25 mouse cellular contexts compared by ENCODE assay signal in genomic region chr17:90430211-90430610, GRCm38 (mm10).
"Had no signal": no experiment of that assay in that cellular context is flagged by ENCODE, and none has a peak within 500 bp of the region (broad histone marks: within the 10 kb centered on the region; RNA-seq: fewer than 3 reads in every experiment).

No protein-coding gene starts in this region.

- H3K36me3 ChIP-seq: embryonic facial prominence, embryonic 10.5 days; embryonic facial prominence, embryonic 12.5 days; embryonic facial prominence, embryonic 13.5 days; embryonic facial prominence, embryonic 15.5 days; forebrain, embryonic 10.5 days; forebrain, embryonic 12.5 days; forebrain, embryonic 15.5 days; heart, embryonic 10.5 days had no signal

- H3K27me3 ChIP-seq: embryonic facial prominence, embryonic 12.5 days; embryonic facial prominence, embryonic 13.5 days; embryonic facial prominence, embryonic 15.5 days; forebrain, embryonic 12.5 days; forebrain, embryonic 13.5 days; forebrain, embryonic 15.5 days had no signal

- H3K4me3 ChIP-seq: embryonic facial prominence, embryonic 10.5 days; embryonic facial prominence, embryonic 12.5 days; embryonic facial prominence, embryonic 13.5 days; embryonic facial prominence, embryonic 15.5 days; erythroblast, embryonic 14.5 days; forebrain, embryonic 10.5 days; forebrain, embryonic 12.5 days; forebrain, embryonic 13.5 days; forebrain, embryonic 15.5 days; gastrocnemius, adult 2 months; heart, adult 2 months; heart, embryonic 10.5 days had no signal

- H3K4me1 ChIP-seq: embryonic facial prominence, embryonic 10.5 days; embryonic facial prominence, embryonic 12.5 days; embryonic facial prominence, embryonic 13.5 days; embryonic facial prominence, embryonic 15.5 days; forebrain, embryonic 10.5 days; forebrain, embryonic 12.5 days; forebrain, embryonic 13.5 days; forebrain, embryonic 15.5 days; heart, embryonic 10.5 days had no signal

- H3K4me2 ChIP-seq: embryonic facial prominence, embryonic 12.5 days; embryonic facial prominence, embryonic 13.5 days; embryonic facial prominence, embryonic 15.5 days; forebrain, embryonic 12.5 days; forebrain, embryonic 13.5 days; forebrain, embryonic 15.5 days had no signal

- H3K9me3 ChIP-seq: embryonic facial prominence, embryonic 10.5 days; embryonic facial prominence, embryonic 12.5 days; embryonic facial prominence, embryonic 13.5 days; embryonic facial prominence, embryonic 15.5 days; forebrain, embryonic 10.5 days; forebrain, embryonic 12.5 days; forebrain, embryonic 13.5 days; forebrain, embryonic 15.5 days; heart, embryonic 10.5 days had no signal

- H3K9ac ChIP-seq: embryonic facial prominence, embryonic 12.5 days; embryonic facial prominence, embryonic 13.5 days; embryonic facial prominence, embryonic 15.5 days; forebrain, embryonic 12.5 days; forebrain, embryonic 13.5 days; forebrain, embryonic 15.5 days; forebrain, postnatal 0 days had no signal

- H3K27ac ChIP-seq: embryonic facial prominence, embryonic 10.5 days; embryonic facial prominence, embryonic 12.5 days; embryonic facial prominence, embryonic 13.5 days; embryonic facial prominence, embryonic 15.5 days; forebrain, embryonic 10.5 days; forebrain, embryonic 12.5 days; forebrain, embryonic 13.5 days; forebrain, embryonic 15.5 days; gastrocnemius, adult 2 months; heart, adult 2 months; heart, embryonic 10.5 days had no signal

- ATAC-seq: forebrain, embryonic 13.5 days; forebrain, embryonic 14.5 days; forebrain, embryonic 15.5 days; forebrain, embryonic 16.5 days; forebrain, postnatal 0 days had no signal

- DNase-seq: cerebellum, adult 9-10 months; cerebellum, adult 9-11 months; cerebellum, postnatal 36 days; embryo, embryonic 11 days; forebrain, postnatal 0 days; gastrocnemius, adult 2 months; gastrocnemius, postnatal 10 days; gastrocnemius, postnatal 14 days; gastrocnemius, postnatal 25 days; gastrocnemius, postnatal 36 days; heart, adult 11 months; heart, adult 18-20 months; heart, adult 2 months had no signal
